In the genomic region with DNA sequence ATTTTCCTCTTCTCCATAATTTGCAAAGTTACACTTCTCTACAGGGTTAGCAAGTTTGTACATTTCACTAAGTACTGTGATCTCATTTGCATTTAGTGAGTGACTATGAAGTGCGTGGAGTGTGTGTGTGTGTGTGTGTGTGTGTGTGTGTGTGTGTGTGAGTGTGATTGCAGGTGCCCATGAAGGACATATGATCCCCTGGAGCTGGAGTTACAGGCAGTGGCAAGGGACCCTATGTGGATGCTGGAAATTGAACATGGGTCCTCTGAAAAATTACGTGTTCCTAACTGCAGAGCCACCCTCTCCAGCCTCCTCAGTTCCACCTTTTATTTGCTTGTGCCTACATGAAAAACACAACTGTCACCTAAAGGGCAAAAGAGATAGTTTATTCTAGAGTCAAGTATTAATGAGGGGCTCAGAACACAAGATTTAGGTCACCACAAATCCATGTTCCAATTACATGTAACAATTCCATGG, we compare ENCODE assay signal across 8 mouse cellular contexts. TPM values are rescaled to one million over a fixed set of nuclear protein-coding genes. Genes with fewer than 3 reads are reported as not detected.
A peak's percentile ranks its signal among the peaks of the same experiment; 100 is the strongest.
DNase-seq lines count a peak whose midpoint lies in the region; ATAC-seq and TF ChIP-seq lines count a peak whose summit lies in the region.

No protein-coding gene starts in this region.

- no peaks in the 10 kb centered on the region for H3K9me3 ChIP-seq in embryonic facial prominence, embryonic 15.5 days (replicated peaks)
- no peaks in the 10 kb centered on the region for H3K9me3 ChIP-seq in intestine, embryonic 15.5 days
- H3K9me3 ChIP-seq in neural tube, embryonic 12.5 days = no peaks in the 10 kb centered on the region

- peaks cover 3% of the 10 kb centered on the region; the same call in 1 of the 2 replicates for H3K4me1 ChIP-seq in liver, adult 2 months (ENCODE audit: control insufficient read depth, insufficient read depth, low read length)
- peaks cover 11% of the 10 kb centered on the region for H3K4me1 ChIP-seq in embryonic facial prominence, embryonic 15.5 days
- peaks cover 5% of the 10 kb centered on the region; the same call in 1 of the 2 replicates for H3K4me1 ChIP-seq in intestine, embryonic 15.5 days (replicated peaks)
- peaks cover 10% of the 10 kb centered on the region; the same call in 1 of the 2 replicates for H3K4me1 ChIP-seq in neural tube, embryonic 12.5 days

- peaks cover 15% of the 10 kb centered on the region; the same call in 1 of the 2 replicates for H3K36me3 ChIP-seq in liver, adult 2 months (ENCODE audit: control insufficient read depth, insufficient read depth, low read length)
- peaks cover 26% of the 10 kb centered on the region for H3K36me3 ChIP-seq in embryonic facial prominence, embryonic 15.5 days
- peaks cover 8% of the 10 kb centered on the region for H3K36me3 ChIP-seq in intestine, embryonic 15.5 days
- peaks cover 18% of the 10 kb centered on the region for H3K36me3 ChIP-seq in neural tube, embryonic 12.5 days

- 51% methylated on average over 2 of the region's 2 CpGs for WGBS in liver, adult 2 months
- 38% methylated on average over 2 of the region's 2 CpGs for whole genome bisulfite sequencing in embryonic facial prominence, embryonic 15.5 days
- WGBS in intestine, embryonic 15.5 days = 49% methylated on average over 2 of the region's 2 CpGs
- 42% methylated on average over 2 of the region's 2 CpGs for WGBS in neural tube, embryonic 12.5 days

- TF ChIP-seq CTCF in liver, adult 2 months (IDR thresholded peaks at IDR 0.05; ENCODE audit: low read depth, low read length) = no peak

- peak overlapping the region; percentile 60 for H3K4me2 ChIP-seq in embryonic facial prominence, embryonic 15.5 days (replicated peaks)
- peak overlapping the region; percentile 33 for H3K4me2 ChIP-seq in intestine, embryonic 15.5 days (replicated peaks)
- peak overlapping the region; percentile 68 for H3K4me2 ChIP-seq in neural tube, embryonic 12.5 days (replicated peaks)

- no peak for DNase-seq in liver, adult 2 months (ENCODE audit: extremely low read depth, low read depth, low spot score)
- DNase-seq in liver = no peak
- no peak for DNase-seq in layer of hippocampus, adult 9-10 months (ENCODE audit: low spot score)
- DNase-seq in retina, postnatal 1 day = no peak

- H3K79me2 ChIP-seq in liver, adult 2 months (ENCODE audit: control insufficient read depth, insufficient read depth, low read length) = peaks cover 5% of the 10 kb centered on the region; the same call in 1 of the 2 replicates

- peak; percentile 51; the same call in 1 of the 2 replicates for ATAC-seq in embryonic facial prominence, embryonic 15.5 days (ENCODE audit: insufficient number of reproducible peaks, low FRiP score, low TSS enrichment, low read depth)
- ATAC-seq in intestine, embryonic 15.5 days = peak; percentile 58
- peak; percentile 79 for ATAC-seq in neural tube, embryonic 12.5 days (ENCODE audit: low FRiP score, low read depth)
- ATAC-seq in erythroid progenitor cell, adult 5-6 weeks (replicated peaks; ENCODE audit: low FRiP score, poor library complexity, severe bottlenecking) = no peak

- no peak overlapping the region for H3K27ac ChIP-seq in liver, adult 2 months (replicated peaks; ENCODE audit: insufficient read depth, low read depth, low read length)
- H3K27ac ChIP-seq in embryonic facial prominence, embryonic 15.5 days (replicated peaks) = no peak overlapping the region
- H3K27ac ChIP-seq in intestine, embryonic 15.5 days = no peak overlapping the region
- H3K27ac ChIP-seq in neural tube, embryonic 12.5 days = no peak overlapping the region

- H3K9ac ChIP-seq in liver, adult 2 months (ENCODE audit: low read depth, low read length) = 0 out of 2 replicates have a peak overlapping the region, but pooled peaks have one; percentile 5
- no peak overlapping the region for H3K9ac ChIP-seq in embryonic facial prominence, embryonic 15.5 days
- no peak overlapping the region for H3K9ac ChIP-seq in intestine, embryonic 15.5 days
- no peak overlapping the region for H3K9ac ChIP-seq in neural tube, embryonic 12.5 days

- TF ChIP-seq POLR2A in liver, adult 2 months (IDR thresholded peaks at IDR 0.05; ENCODE audit: extremely low read depth, insufficient read depth, low read length) = no peak

- peak overlapping the region; percentile 95; the same call in 1 of the 2 replicates for H3K4me3 ChIP-seq in liver, adult 2 months (ENCODE audit: insufficient read depth, low read depth, low read length)
- peak overlapping the region; percentile 94 for H3K4me3 ChIP-seq in embryonic facial prominence, embryonic 15.5 days (replicated peaks)
- peak overlapping the region; percentile 90 for H3K4me3 ChIP-seq in intestine, embryonic 15.5 days (replicated peaks)
- H3K4me3 ChIP-seq in neural tube, embryonic 12.5 days = peak overlapping the region; percentile 74

- H3K27me3 ChIP-seq in liver, adult 2 months (ENCODE audit: control insufficient read depth, insufficient read depth, low read length) = no peaks in the 10 kb centered on the region
- no peaks in the 10 kb centered on the region for H3K27me3 ChIP-seq in embryonic facial prominence, embryonic 15.5 days
- H3K27me3 ChIP-seq in intestine, embryonic 15.5 days (replicated peaks) = no peaks in the 10 kb centered on the region
- no peaks in the 10 kb centered on the region for H3K27me3 ChIP-seq in neural tube, embryonic 12.5 days (replicated peaks)

RNA-seq across cellular contexts. Expression of a gene that starts 0.3 kb away (rescaled TPM):
- 3.6 and 3.7 TPM in 2 replicates for total RNA-seq in liver, adult 2 months (2014; rRNA removed)
- 2.4 and 2.8 TPM in 2 replicates for polyA plus RNA-seq in liver, adult 2 months (2012; rRNA removed)
- 40.0 and 48.4 TPM in 2 replicates for polyA plus RNA-seq in embryonic facial prominence, embryonic 15.5 days (2015; fragmentation: Nextera tagmentation; extraction: Ambion mirVana)
- 58.2 and 59.9 TPM in 2 replicates for polyA plus RNA-seq in intestine, embryonic 15.5 days (2015; fragmentation: Nextera tagmentation; extraction: Ambion mirVana)
- polyA plus RNA-seq in neural tube, embryonic 12.5 days (2016; fragmentation: Nextera tagmentation; extraction: Ambion mirVana) = 45.8 and 49.6 TPM in 2 replicates
- 3.8 and 7.9 TPM in 2 replicates for total RNA-seq in erythroid progenitor cell, adult 5-6 weeks (2015; ENCODE audit: low replicate concordance)
- 0.30 and 4.4 TPM in 2 replicates for total RNA-seq in erythroid progenitor cell, adult 5-6 weeks (2017; ENCODE audit: low replicate concordance)

RNA-seq across cellular contexts. Expression of a gene that starts 42.6 kb away (rescaled TPM):
- 5.6 and 7.3 TPM in 2 replicates for total RNA-seq in liver, adult 2 months (2014; rRNA removed)
- 1.3 and 2.3 TPM in 2 replicates for polyA plus RNA-seq in liver, adult 2 months (2012; rRNA removed)
- 8.6 and 12.5 TPM in 2 replicates for polyA plus RNA-seq in embryonic facial prominence, embryonic 15.5 days (2015; fragmentation: Nextera tagmentation; extraction: Ambion mirVana)
- polyA plus RNA-seq in intestine, embryonic 15.5 days (2015; fragmentation: Nextera tagmentation; extraction: Ambion mirVana) = 7.7 and 8.2 TPM in 2 replicates
- polyA plus RNA-seq in neural tube, embryonic 12.5 days (2016; fragmentation: Nextera tagmentation; extraction: Ambion mirVana) = 13.9 and 14.1 TPM in 2 replicates
- 15.1 and 33.9 TPM in 2 replicates for total RNA-seq in erythroid progenitor cell, adult 5-6 weeks (2015; ENCODE audit: low replicate concordance)
- 14.8 and 34.9 TPM in 2 replicates for total RNA-seq in erythroid progenitor cell, adult 5-6 weeks (2017; ENCODE audit: low replicate concordance)

Comparison
In these comparisons a context has a peak if more than half of its experiments do, and no peak if none do; other contexts are left out.
1. RNA of a gene that starts 0.3 kb away (polyA plus RNA-seq): 58.2 to 59.9 TPM in intestine, embryonic 15.5 days, 40.0 to 48.4 TPM in embryonic facial prominence, embryonic 15.5 days and 45.8 to 49.6 TPM in neural tube, embryonic 12.5 days; 2.4 to 2.8 TPM in liver, adult 2 months; every median in the first group is over 10 times any median in the second.
2. Peak in every context shown above with its lines, with median percentiles within 50 percentile points of each other: H3K4me3 ChIP-seq and H3K4me2 ChIP-seq.